Mouse (Mus musculus): Measurements from ENCODE around the gene Cyp19a1.

Cyp19a1 gene

GRCm38 (mm10) chr9:54268010-54268409 lies at the start of gene Cyp19a1:
Gene Cyp19a1 (minus strand): TSS chr9:54268110.
- DNase-seq: no peak

GRCm38 (mm10) chr9:54316363-54316762 lies 48.5 kb upstream of the Cyp19a1 start:
- no peak for DNase-seq

GRCm38 (mm10) chr9:54308751-54309358 lies 40.9 kb upstream of the Cyp19a1 start:
- no peak for DNase-seq

- DNase-seq: no peak
These were observed 40.3 kb upstream of the Cyp19a1 start for GRCm38 (mm10) chr9:54308209-54308608.

- DNase-seq: peak; percentile 71
These were observed 33.3 kb upstream of the Cyp19a1 start for GRCm38 (mm10) chr9:54301255-54301654.

GRCm38 (mm10) chr9:54299792-54300191 lies 31.9 kb upstream of the Cyp19a1 start:
- DNase-seq: no peak

GRCm38 (mm10) chr9:54299389-54299788 lies 31.5 kb upstream of the Cyp19a1 start:
- no peak for DNase-seq

GRCm38 (mm10) chr9:54287804-54288203 lies 19.9 kb upstream of the Cyp19a1 start:
- DNase-seq: no peak

- DNase-seq: no peak
These were observed 18.5 kb upstream of the Cyp19a1 start, which contains the start of gene Gldn for GRCm38 (mm10) chr9:54286331-54286987. Gene Gldn (plus strand): TSS chr9:54286486.

GRCm38 (mm10) chr9:54279046-54279589 lies 11.2 kb upstream of the Cyp19a1 start:
- peak; percentile 15 for DNase-seq

GRCm38 (mm10) chr9:54275283-54275682 lies 7.4 kb upstream of the Cyp19a1 start:
- no peak for DNase-seq

- no peak for DNase-seq
These were observed 3.0 kb upstream of the Cyp19a1 start for GRCm38 (mm10) chr9:54270889-54271288.

GRCm38 (mm10) chr9:54269987-54270386 lies 2.1 kb upstream of the Cyp19a1 start:
- no peak for DNase-seq

GRCm38 (mm10) chr9:54264754-54265153 lies 3.2 kb downstream of the Cyp19a1 start:
- no peak for DNase-seq

- peak; percentile 46 for DNase-seq
These were observed 22.8 kb downstream of the Cyp19a1 start for GRCm38 (mm10) chr9:54244869-54245665.

GRCm38 (mm10) chr9:54227580-54227979 lies 40.3 kb downstream of the Cyp19a1 start:
- no peak for DNase-seq

GRCm38 (mm10) chr9:54216511-54216910 lies 51.4 kb downstream of the Cyp19a1 start:
- no peak for DNase-seq

GRCm38 (mm10) chr9:54214881-54215280 lies 53.0 kb downstream of the Cyp19a1 start:
- DNase-seq: peak; percentile 40

GRCm38 (mm10) chr9:54194790-54195189 lies 73.1 kb downstream of the Cyp19a1 start:
- DNase-seq: no peak

- no peak for DNase-seq
These were observed 76.5 kb downstream of the Cyp19a1 start for GRCm38 (mm10) chr9:54191435-54191834.

GRCm38 (mm10) chr9:54182484-54182883 lies 85.4 kb downstream of the Cyp19a1 start:
- no peak for DNase-seq

- DNase-seq: no peak
These were observed 86.6 kb downstream of the Cyp19a1 start for GRCm38 (mm10) chr9:54181330-54181729.

- DNase-seq: no peak
These were observed 87.7 kb downstream of the Cyp19a1 start for GRCm38 (mm10) chr9:54180216-54180615.

All from layer of hippocampus, adult 9-11 months (tissue).